Mouse (Mus musculus) bone marrow, adult 2 months (tissue): ENCODE results near the gene Junb. TPM values are rescaled to one million over a fixed set of nuclear protein-coding genes. Genes with fewer than 3 reads are reported as not detected.

Source experiments
- H3K27ac ChIP-seq: fragments of 200-500 bp; 2 replicates; pipeline ENCODE4 v1.5.1; 2012; ENCODE audit warnings: low read depth, mild to moderate bottlenecking, control low read depth, inconsistent platforms, low read length; ENCODE audit not compliant: control insufficient read depth, poor library complexity, insufficient read depth
- H3K4me1 ChIP-seq: fragments of 200-500 bp; 2 replicates; pipeline ENCODE4 v1.6.1; 2011; ENCODE audit warnings: low read length; ENCODE audit not compliant: control insufficient read depth, insufficient read depth
- H3K4me3 ChIP-seq: fragments of 200-500 bp; replicated peaks from 2 replicates; pipeline ENCODE3; 2011; ENCODE audit warnings: mild to moderate bottlenecking, low read depth, low read length, control low read depth; ENCODE audit not compliant: control insufficient read depth
- CTCF ChIP-seq: fragments of 200-500 bp; IDR thresholded peaks from 2 replicates; pipeline ENCODE4 v1.5.1; 2011; ENCODE audit warnings: low read length, control low read depth; ENCODE audit not compliant: control insufficient read depth, insufficient read depth
- POLR2A ChIP-seq: fragments of 200-500 bp; IDR thresholded peaks from 2 replicates; pipeline ENCODE4 v1.6.1; 2011; ENCODE audit warnings: low read depth, mild to moderate bottlenecking, control low read depth, low read length, borderline replicate concordance; ENCODE audit not compliant: control insufficient read depth
- WGBS: fragments of 180-500 bp; shearing (Covaris S2); methylation state at CpG from one replicate; pipeline ENCODE4 v1.1.7; 2018; 5-methylcytosine and 5-hydroxymethylcytosine counted together
- polyA plus RNA-seq: library from polyadenylated mRNA; stranded (reverse); fragments of >200 nt; gene quantifications from 2 replicates; pipeline ENCODE4 v1.2.4, GENCODE M21; 2011; ENCODE audit warnings: low replicate concordance; ENCODE audit not compliant: missing spikeins, insufficient read depth, insufficient read length

The Junb gene
- polyA plus RNA-seq, 1 experiment, result 18.4 TPM

GRCm38 (mm10) chr8:84977435-84978247 lies 877 bp downstream of the Junb start:
- Histone ChIP-seq H3K27ac (peak overlapping the region; percentile 98), H3K4me1 (peaks cover 11% of the 10 kb centered on the region), H3K4me3 (peak overlapping the region; percentile 89)
- under 1% methylated on average over 69 of the region's 70 CpGs for whole genome bisulfite sequencing
- TF ChIP-seq POLR2A (peak; percentile 76; the same call in 1 of the 2 replicates), CTCF (no peak)

- Histone ChIP-seq H3K27ac (peak overlapping the region; percentile 98), H3K4me1 (peaks cover 7% of the 10 kb centered on the region), H3K4me3 (peak overlapping the region; percentile 89)
- no peak for TF ChIP-seq CTCF
- no peak for TF ChIP-seq POLR2A
- 1% methylated on average over 25 of the region's 25 CpGs for WGBS
These were observed 1.6 kb downstream of the Junb start for GRCm38 (mm10) chr8:84976763-84977434.

GRCm38 (mm10) chr8:84976031-84976762 lies 2.3 kb downstream of the Junb start:
- Histone ChIP-seq H3K4me1 (peaks cover 3% of the 10 kb centered on the region), H3K4me3 (peak overlapping the region; percentile 51), H3K27ac (peak overlapping the region; percentile 98)
- whole genome bisulfite sequencing, result under 1% methylated on average over 61 of the region's 61 CpGs
- TF ChIP-seq CTCF, result no peak
- TF ChIP-seq POLR2A, result peak; percentile 79; the same call in 1 of the 2 replicates

- TF ChIP-seq CTCF (peak; percentile 91), POLR2A (no peak)
- H3K4me1 ChIP-seq, result peaks cover 1% of the 10 kb centered on the region; the same call in 1 of the 2 replicates
- no peak overlapping the region for H3K4me3 ChIP-seq
- WGBS, result 30% methylated on average over 7 of the region's 7 CpGs
- H3K27ac ChIP-seq, result peak overlapping the region; percentile 98
These were observed 3.1 kb downstream of the Junb start for GRCm38 (mm10) chr8:84975434-84975833.

- H3K4me1 ChIP-seq, result peaks cover 3% of the 10 kb centered on the region; the same call in 1 of the 2 replicates
- 63% methylated on average over 8 of the region's 8 CpGs for WGBS
- no peak overlapping the region for H3K4me3 ChIP-seq
- no peak overlapping the region for H3K27ac ChIP-seq
- no peak; the same call in 1 of the 2 replicates for TF ChIP-seq POLR2A
- no peak for TF ChIP-seq CTCF
These were observed 3.9 kb downstream of the Junb start for GRCm38 (mm10) chr8:84974543-84975142.

GRCm38 (mm10) chr8:84973803-84974542 lies 4.5 kb downstream of the Junb start:
- no peak for TF ChIP-seq POLR2A
- TF ChIP-seq CTCF, result peak; percentile 86
- H3K4me1 ChIP-seq, result peaks cover 3% of the 10 kb centered on the region; the same call in 1 of the 2 replicates
- WGBS, result 70% methylated on average over 4 of the region's 4 CpGs
- H3K27ac ChIP-seq, result no peak overlapping the region
- H3K4me3 ChIP-seq, result no peak overlapping the region

- no peak overlapping the region for H3K27ac ChIP-seq
- no peak overlapping the region for H3K4me3 ChIP-seq
- H3K4me1 ChIP-seq, result peaks cover 7% of the 10 kb centered on the region; the same call in 1 of the 2 replicates
- TF ChIP-seq CTCF (no peak), POLR2A (no peak)
- WGBS, result 85% methylated on average over 1 of the region's 1 CpGs
These were observed 5.4 kb downstream of the Junb start for GRCm38 (mm10) chr8:84973079-84973478.
